ENCODE assay signal across 12 mouse cellular contexts in genomic region chr4:139596715-139597114, GRCm38 (mm10). TPM values are rescaled to one million over a fixed set of nuclear protein-coding genes. Genes with fewer than 3 reads are reported as not detected.
A peak's percentile ranks its signal among the peaks of the same experiment; 100 is the strongest.
DNase-seq lines count a peak whose midpoint lies in the region; ATAC-seq and TF ChIP-seq lines count a peak whose summit lies in the region.
"Had no signal": no experiment of that assay in that cellular context is flagged by ENCODE, and none has a peak within 500 bp of the region (broad histone marks: within the 10 kb centered on the region; RNA-seq: fewer than 3 reads in every experiment).

No protein-coding gene starts in this region.

- H3K4me3 ChIP-seq in heart, embryonic 15.5 days = no peak overlapping the region
- H3K4me3 ChIP-seq in ES-E14 (ENCODE audit: insufficient read depth in 1 of 2, low read depth in 1 of 2, low read length in 2 of 2, poor library complexity in 1 of 2, severe bottlenecking in 1 of 2) = peak overlapping the region; percentile 16 to 53; a peak in 3 of 4 replicates
- no peak overlapping the region for H3K4me3 ChIP-seq in forebrain, embryonic 13.5 days
- H3K4me3 ChIP-seq in macrophage (ENCODE audit: inconsistent target) = no peak overlapping the region

- H3K9me3 ChIP-seq in heart, embryonic 15.5 days (replicated peaks) = no peaks in the 10 kb centered on the region
- H3K9me3 ChIP-seq in ES-E14 (ENCODE audit: control insufficient read depth, insufficient read depth, low read depth, low read length) = no peaks in the 10 kb centered on the region
- H3K9me3 ChIP-seq in forebrain, embryonic 13.5 days (replicated peaks) = no peaks in the 10 kb centered on the region

- H3K9ac ChIP-seq in heart, embryonic 15.5 days = 0 out of 2 replicates have a peak overlapping the region, but pooled peaks have one; percentile 4
- peak overlapping the region; percentile 73; the same call in 1 of the 2 replicates for H3K9ac ChIP-seq in ES-E14 (ENCODE audit: insufficient read depth, low read depth, low read length, poor library complexity, severe bottlenecking)
- H3K9ac ChIP-seq in forebrain, embryonic 13.5 days = no peak overlapping the region

- no peak overlapping the region for H3K4me2 ChIP-seq in heart, embryonic 15.5 days
- H3K4me2 ChIP-seq in forebrain, embryonic 13.5 days = no peak overlapping the region

- peaks cover 90% of the 10 kb centered on the region for H3K79me2 ChIP-seq in macrophage (ENCODE audit: inconsistent target)

- H3K27me3 ChIP-seq in heart, embryonic 15.5 days = no peaks in the 10 kb centered on the region
- no peaks in the 10 kb centered on the region for H3K27me3 ChIP-seq in forebrain, embryonic 13.5 days

- peaks cover 77% of the 10 kb centered on the region for H3K4me1 ChIP-seq in heart, embryonic 15.5 days (replicated peaks)
- peaks cover 27 to 62% of the 10 kb centered on the region in 2 experiments for H3K4me1 ChIP-seq in ES-E14 (ENCODE audit: control insufficient read depth in 2 of 2, insufficient read depth in 2 of 2, low read length in 2 of 2, poor library complexity in 1 of 2)
- peaks cover 42% of the 10 kb centered on the region for H3K4me1 ChIP-seq in forebrain, embryonic 13.5 days

- H3K27ac ChIP-seq in heart, embryonic 15.5 days = peak overlapping the region; percentile 93
- H3K27ac ChIP-seq in ES-E14 (ENCODE audit: insufficient read depth, low read depth, low read length, poor library complexity, severe bottlenecking) (peak overlapping the region; percentile 95; the same call in 1 of the 2 replicates), macrophage (0 out of 2 replicates have a peak overlapping the region, but pooled peaks have one; percentile 97)
- peak overlapping the region; percentile 16; the same call in 1 of the 2 replicates for H3K27ac ChIP-seq in forebrain, embryonic 13.5 days

- intact Hi-C loops in gastrocnemius, postnatal 36 days (cut with DNase I) = no loop called here

- no peaks in the 10 kb centered on the region for H3K36me3 ChIP-seq in heart, embryonic 15.5 days
- H3K36me3 ChIP-seq in ES-E14 (ENCODE audit: control insufficient read depth, insufficient read depth, low read length, poor library complexity, severe bottlenecking) (no peaks in the 10 kb centered on the region), macrophage (ENCODE audit: inconsistent target) (no peaks in the 10 kb centered on the region)
- no peaks in the 10 kb centered on the region for H3K36me3 ChIP-seq in forebrain, embryonic 13.5 days (ENCODE audit: poor library complexity, severe bottlenecking)

- in situ Hi-C loops in ES-E14 (cut with MboI; ENCODE audit: low sequenced_read_pairs in 2 of 2, unreplicated experiment in 2 of 2) = no loop called here

- WGBS in heart, embryonic 15.5 days = 48% methylated on average over 9 of the region's 9 CpGs
- 33% methylated on average over 9 of the region's 9 CpGs for WGBS in forebrain, embryonic 13.5 days
- 76% methylated on average over 9 of the region's 9 CpGs for WGBS in macrophage (ENCODE audit: missing documents)

- no peak for DNase-seq in heart, adult 18-20 months
- no peak for DNase-seq in ES-E14 (ENCODE audit: low read depth, low spot score)
- DNase-seq in gastrocnemius, postnatal 36 days = no peak
- DNase-seq in adrenal gland, postnatal 36 days = no peak
- DNase-seq in layer of hippocampus, postnatal 25 days (ENCODE audit: extremely low spot score in 1 of 2, low spot score in 1 of 2) = no peak
- DNase-seq: lung, adult 2 months; spleen, adult 18-20 months had no signal

- no peak for ATAC-seq in heart, embryonic 15.5 days (replicated peaks; ENCODE audit: insufficient number of reproducible peaks, insufficient read depth, low FRiP score, low read depth)
- peak; percentile 48; the same call in 1 of the 2 replicates for ATAC-seq in forebrain, embryonic 13.5 days

TF ChIP-seq in ES-E14, 5 proteins besides CTCF, POLR2A, EP300 and RAD21:
- no peak for TF ChIP-seq CHD2 (IDR thresholded peaks at IDR 0.05; ENCODE audit: low read depth, low read length)
- TF ChIP-seq ZNF384 (IDR thresholded peaks at IDR 0.05; ENCODE audit: low read depth, low read length) = no peak

RNA-seq across cellular contexts. Expression of gene Gm21969, which starts 6.3 kb away (rescaled TPM):
- polyA plus RNA-seq in heart, embryonic 15.5 days (2015; fragmentation: Nextera tagmentation; extraction: Ambion mirVana) = 0.05 TPM in 1 of 2 replicates, not detected in the other
- not detected for total RNA-seq in heart, adult 18-20 months (2021)
- 0.09 and 0.16 TPM in 2 replicates for total RNA-seq in ES-E14 (2012; rRNA removed)
- polyA plus RNA-seq in forebrain, embryonic 13.5 days (2015; fragmentation: Nextera tagmentation; extraction: Ambion mirVana) = not detected in 2 replicates
- under 1 TPM in 1 of 26 experiments, not detected in 25; 0.20 TPM for total RNA-seq in macrophage (2018; cell fraction: chromatin; rRNA removed)
- total RNA-seq in macrophage (2018; cell fraction: cytosol; rRNA removed) = not detected
- total RNA-seq in macrophage (2018; cell fraction: nucleus; rRNA removed) = not detected
- not detected in 3 replicates for polyA plus RNA-seq in macrophage (2018)
- not detected for total RNA-seq in gastrocnemius, postnatal 36 days (2021)
- total RNA-seq in adrenal gland, postnatal 36 days (2021) = not detected
- total RNA-seq in layer of hippocampus, postnatal 25 days (2021) = not detected
- total RNA-seq: CH12.LX; layer of hippocampus, adult 18-20 months had no signal
- polyA plus RNA-seq: lung, adult 2 months had no signal

RNA-seq across cellular contexts. Expression of gene Aldh4a1, which starts 26.0 kb away (rescaled TPM):
- 25.2 and 33.2 TPM in 2 replicates for polyA plus RNA-seq in heart, embryonic 15.5 days (2015; fragmentation: Nextera tagmentation; extraction: Ambion mirVana)
- total RNA-seq in heart, adult 18-20 months (2021) = 10 to 100 TPM; 84.7 to 90.8 TPM
- total RNA-seq in ES-E14 (2012; rRNA removed) = 63.5 and 84.0 TPM in 2 replicates
- 20.9 and 21.1 TPM in 2 replicates for polyA plus RNA-seq in forebrain, embryonic 13.5 days (2015; fragmentation: Nextera tagmentation; extraction: Ambion mirVana)
- total RNA-seq in macrophage (2018; cell fraction: chromatin; rRNA removed) = 10 to 100 TPM in 12 of 26 experiments, 1 to 10 TPM in 14; 2.3 to 22.2 (median 7.9) TPM
- 10 to 100 TPM in 11 of 26 experiments, 1 to 10 TPM in 15; 5.6 to 14.9 (median 9.5) TPM for total RNA-seq in macrophage (2018; cell fraction: cytosol; rRNA removed)
- 10 to 100 TPM in 4 of 26 experiments, 1 to 10 TPM in 22; 2.7 to 13.3 (median 6.7) TPM for total RNA-seq in macrophage (2018; cell fraction: nucleus; rRNA removed)
- 5.2 to 11.2 TPM (median 9.2 TPM) in 3 replicates for polyA plus RNA-seq in macrophage (2018)
- total RNA-seq in gastrocnemius, postnatal 36 days (2021) = 10 to 100 TPM; 63.9 to 75.8 TPM
- total RNA-seq in adrenal gland, postnatal 36 days (2021) = 100 to 1,000 TPM in 1 of 2 experiments, 10 to 100 TPM in 1; 57.8 to 136 TPM
- total RNA-seq in layer of hippocampus, postnatal 25 days (2021) = 10 to 100 TPM; 18.0 to 20.2 TPM

RNA-seq across cellular contexts. Expression of gene Tas1r2, which starts 56.6 kb away (rescaled TPM):
- polyA plus RNA-seq in heart, embryonic 15.5 days (2015; fragmentation: Nextera tagmentation; extraction: Ambion mirVana) = not detected in 2 replicates
- not detected for total RNA-seq in heart, adult 18-20 months (2021)
- 0.09 TPM in 1 of 2 replicates, not detected in the other for total RNA-seq in ES-E14 (2012; rRNA removed)
- polyA plus RNA-seq in forebrain, embryonic 13.5 days (2015; fragmentation: Nextera tagmentation; extraction: Ambion mirVana) = not detected in 2 replicates
- total RNA-seq in macrophage (2018; cell fraction: chromatin; rRNA removed) = not detected
- not detected for total RNA-seq in macrophage (2018; cell fraction: cytosol; rRNA removed)
- total RNA-seq in macrophage (2018; cell fraction: nucleus; rRNA removed) = under 1 TPM in 1 of 26 experiments, not detected in 25; 0.34 TPM
- polyA plus RNA-seq in macrophage (2018) = not detected in 3 replicates
- not detected for total RNA-seq in gastrocnemius, postnatal 36 days (2021)
- not detected for total RNA-seq in adrenal gland, postnatal 36 days (2021)
- total RNA-seq in layer of hippocampus, postnatal 25 days (2021) = not detected
- total RNA-seq: CH12.LX; layer of hippocampus, adult 18-20 months had no signal

Comparison
In these comparisons a context has a peak if more than half of its experiments do, and no peak if none do; other contexts are left out.
1. H3K27ac ChIP-seq: peak in every context shown above with its lines; median percentile 97 in macrophage; 95 in ES-E14; 93 in heart, embryonic 15.5 days; 16 in forebrain, embryonic 13.5 days.
2. H3K4me3 ChIP-seq: peak in ES-E14 (2 of 2); none in heart, embryonic 15.5 days (single experiment), forebrain, embryonic 13.5 days (single experiment) and macrophage (single experiment).